Mouse (Mus musculus): ENCODE results near the gene Atp5l. TPM values are rescaled to one million over a fixed set of nuclear protein-coding genes. Genes with fewer than 3 reads are reported as not detected.
A peak's percentile ranks its signal among the peaks of the same experiment; 100 is the strongest.

Atp5l gene
- polyA plus RNA-seq, 1 experiment = 250 TPM

GRCm38 (mm10) chr9:44919606-44920005, 936 bp downstream of the Atp5l start:
- Histone ChIP-seq H3K36me3 (ENCODE audit: control insufficient read depth, insufficient read depth, low read length) (no peaks in the 10 kb centered on the region), H3K4me3 (ENCODE audit: control insufficient read depth, insufficient read depth, low read length) (peak overlapping the region; percentile 95; the same call in 1 of the 2 replicates), H3K4me1 (replicated peaks; ENCODE audit: control insufficient read depth, insufficient read depth, low read length) (peaks cover 3% of the 10 kb centered on the region; the same call in 1 of the 2 replicates), H3K27ac (ENCODE audit: control insufficient read depth, insufficient read depth, low read length) (no peak overlapping the region), H3K27me3 (ENCODE audit: control insufficient read depth, insufficient read depth, low read length) (no peaks in the 10 kb centered on the region)
- 46% methylated on average over 2 of the region's 2 CpGs for WGBS
- no peak for DNase-seq
- no peak for TF ChIP-seq POLR2A (IDR thresholded peaks at IDR 0.05; ENCODE audit: control insufficient read depth, extremely low read depth, insufficient read depth, low read length, poor library complexity)
- TF ChIP-seq CTCF (IDR thresholded peaks at IDR 0.05; ENCODE audit: borderline replicate concordance, control insufficient read depth, extremely low read depth, insufficient read depth, low read length, poor library complexity) = no peak

- Histone ChIP-seq H3K27me3 (ENCODE audit: control insufficient read depth, insufficient read depth, low read length) (no peaks in the 10 kb centered on the region), H3K4me3 (ENCODE audit: control insufficient read depth, insufficient read depth, low read length) (no peak overlapping the region), H3K4me1 (replicated peaks; ENCODE audit: control insufficient read depth, insufficient read depth, low read length) (peaks cover 4% of the 10 kb centered on the region; the same call in 1 of the 2 replicates), H3K27ac (ENCODE audit: control insufficient read depth, insufficient read depth, low read length) (no peak overlapping the region), H3K36me3 (ENCODE audit: control insufficient read depth, insufficient read depth, low read length) (peaks cover 11% of the 10 kb centered on the region)
- WGBS = 32% methylated on average over 1 of the region's 1 CpGs
- peak; percentile 66 for DNase-seq
- no peak for TF ChIP-seq POLR2A (IDR thresholded peaks at IDR 0.05; ENCODE audit: control insufficient read depth, extremely low read depth, insufficient read depth, low read length, poor library complexity)
- no peak for TF ChIP-seq CTCF (IDR thresholded peaks at IDR 0.05; ENCODE audit: borderline replicate concordance, control insufficient read depth, extremely low read depth, insufficient read depth, low read length, poor library complexity)
Observed at GRCm38 (mm10) chr9:44916196-44916595, 4.3 kb downstream of the Atp5l start.

GRCm38 (mm10) chr9:44914706-44915105, 5.8 kb downstream of the Atp5l start:
- H3K4me3 ChIP-seq (ENCODE audit: control insufficient read depth, insufficient read depth, low read length) = no peak overlapping the region
- 30% methylated on average over 4 of the region's 4 CpGs for WGBS
- TF ChIP-seq POLR2A (IDR thresholded peaks at IDR 0.05; ENCODE audit: control insufficient read depth, extremely low read depth, insufficient read depth, low read length, poor library complexity) (no peak), CTCF (IDR thresholded peaks at IDR 0.05; ENCODE audit: borderline replicate concordance, control insufficient read depth, extremely low read depth, insufficient read depth, low read length, poor library complexity) (no peak)
- no peaks in the 10 kb centered on the region for H3K27me3 ChIP-seq (ENCODE audit: control insufficient read depth, insufficient read depth, low read length)
- no peak for DNase-seq
- H3K4me1 ChIP-seq (replicated peaks; ENCODE audit: control insufficient read depth, insufficient read depth, low read length) = peaks cover 4% of the 10 kb centered on the region; the same call in 1 of the 2 replicates
- no peak overlapping the region for H3K27ac ChIP-seq (ENCODE audit: control insufficient read depth, insufficient read depth, low read length)
- peaks cover 15% of the 10 kb centered on the region for H3K36me3 ChIP-seq (ENCODE audit: control insufficient read depth, insufficient read depth, low read length)

GRCm38 (mm10) chr9:44911365-44911764, 9.2 kb downstream of the Atp5l start:
- no peaks in the 10 kb centered on the region for H3K27me3 ChIP-seq (ENCODE audit: control insufficient read depth, insufficient read depth, low read length)
- WGBS = 98% methylated on average over 4 of the region's 4 CpGs
- H3K27ac ChIP-seq (ENCODE audit: control insufficient read depth, insufficient read depth, low read length) = no peak overlapping the region
- no peak for TF ChIP-seq POLR2A (IDR thresholded peaks at IDR 0.05; ENCODE audit: control insufficient read depth, extremely low read depth, insufficient read depth, low read length, poor library complexity)
- no peak for TF ChIP-seq CTCF (IDR thresholded peaks at IDR 0.05; ENCODE audit: borderline replicate concordance, control insufficient read depth, extremely low read depth, insufficient read depth, low read length, poor library complexity)
- no peak overlapping the region for H3K4me3 ChIP-seq (ENCODE audit: control insufficient read depth, insufficient read depth, low read length)
- peaks cover 15% of the 10 kb centered on the region for H3K36me3 ChIP-seq (ENCODE audit: control insufficient read depth, insufficient read depth, low read length)
- no peak for DNase-seq
- peaks cover 2% of the 10 kb centered on the region; the same call in 1 of the 2 replicates for H3K4me1 ChIP-seq (replicated peaks; ENCODE audit: control insufficient read depth, insufficient read depth, low read length)

- Histone ChIP-seq H3K36me3 (ENCODE audit: control insufficient read depth, insufficient read depth, low read length) (no peaks in the 10 kb centered on the region; the same call in 1 of the 2 replicates), H3K27me3 (ENCODE audit: control insufficient read depth, insufficient read depth, low read length) (no peaks in the 10 kb centered on the region), H3K4me1 (replicated peaks; ENCODE audit: control insufficient read depth, insufficient read depth, low read length) (peaks cover 3% of the 10 kb centered on the region; the same call in 1 of the 2 replicates), H3K4me3 (ENCODE audit: control insufficient read depth, insufficient read depth, low read length) (no peak overlapping the region), H3K27ac (ENCODE audit: control insufficient read depth, insufficient read depth, low read length) (no peak overlapping the region)
- DNase-seq = no peak
- TF ChIP-seq POLR2A (IDR thresholded peaks at IDR 0.05; ENCODE audit: control insufficient read depth, extremely low read depth, insufficient read depth, low read length, poor library complexity) (no peak), CTCF (IDR thresholded peaks at IDR 0.05; ENCODE audit: borderline replicate concordance, control insufficient read depth, extremely low read depth, insufficient read depth, low read length, poor library complexity) (no peak)
- 18% methylated on average over 4 of the region's 4 CpGs for WGBS
Observed at GRCm38 (mm10) chr9:44905620-44906019, 14.9 kb downstream of the Atp5l start.

- 81% methylated on average over 5 of the region's 5 CpGs for WGBS
- Histone ChIP-seq H3K27ac (ENCODE audit: control insufficient read depth, insufficient read depth, low read length) (no peak overlapping the region), H3K4me1 (replicated peaks; ENCODE audit: control insufficient read depth, insufficient read depth, low read length) (peaks cover 3% of the 10 kb centered on the region; the same call in 1 of the 2 replicates)
Observed at GRCm38 (mm10) chr9:44904964-44905363, 15.6 kb downstream of the Atp5l start.

GRCm38 (mm10) chr9:44903856-44904255, 16.7 kb downstream of the Atp5l start:
- Histone ChIP-seq H3K27ac (ENCODE audit: control insufficient read depth, insufficient read depth, low read length) (no peak overlapping the region), H3K4me1 (replicated peaks; ENCODE audit: control insufficient read depth, insufficient read depth, low read length) (peaks cover 3% of the 10 kb centered on the region; the same call in 1 of the 2 replicates), H3K27me3 (ENCODE audit: control insufficient read depth, insufficient read depth, low read length) (no peaks in the 10 kb centered on the region), H3K36me3 (ENCODE audit: control insufficient read depth, insufficient read depth, low read length) (no peaks in the 10 kb centered on the region), H3K4me3 (ENCODE audit: control insufficient read depth, insufficient read depth, low read length) (no peak overlapping the region)
- TF ChIP-seq POLR2A (IDR thresholded peaks at IDR 0.05; ENCODE audit: control insufficient read depth, extremely low read depth, insufficient read depth, low read length, poor library complexity) (no peak), CTCF (IDR thresholded peaks at IDR 0.05; ENCODE audit: borderline replicate concordance, control insufficient read depth, extremely low read depth, insufficient read depth, low read length, poor library complexity) (no peak)
- DNase-seq = no peak
- 31% methylated on average over 4 of the region's 4 CpGs for WGBS

More at GRCm38 (mm10) chr9:44904964-44905363, 15.6 kb downstream of the Atp5l start:
- Histone ChIP-seq H3K36me3 (ENCODE audit: control insufficient read depth, insufficient read depth, low read length) (no peaks in the 10 kb centered on the region), H3K27me3 (ENCODE audit: control insufficient read depth, insufficient read depth, low read length) (no peaks in the 10 kb centered on the region), H3K4me3 (ENCODE audit: control insufficient read depth, insufficient read depth, low read length) (no peak overlapping the region)
- no peak for DNase-seq
- no peak for TF ChIP-seq CTCF (IDR thresholded peaks at IDR 0.05; ENCODE audit: borderline replicate concordance, control insufficient read depth, extremely low read depth, insufficient read depth, low read length, poor library complexity)
- no peak for TF ChIP-seq POLR2A (IDR thresholded peaks at IDR 0.05; ENCODE audit: control insufficient read depth, extremely low read depth, insufficient read depth, low read length, poor library complexity)
